In the genomic region with DNA sequence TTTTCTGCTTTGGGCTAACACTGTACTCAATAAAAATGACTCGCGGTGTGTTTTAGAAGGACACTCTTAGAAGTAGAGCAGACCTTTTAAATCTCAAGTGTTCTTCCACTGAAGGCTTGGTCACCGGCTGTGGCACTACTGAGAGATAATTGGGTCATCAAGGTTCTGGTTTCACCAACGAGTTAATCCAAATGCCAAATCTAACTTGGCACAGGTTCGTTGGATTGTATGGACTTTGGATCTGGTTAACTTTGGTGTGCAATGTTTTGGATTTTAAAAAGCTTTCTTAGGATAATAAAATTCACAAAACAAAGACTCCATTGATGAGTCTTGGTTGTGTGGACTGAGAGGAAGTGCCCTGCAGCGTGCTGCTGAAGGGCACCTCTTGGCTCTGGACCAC, we compare ENCODE assay signal across 27 mouse cellular contexts. TPM values are rescaled to one million over a fixed set of nuclear protein-coding genes. Genes with fewer than 3 reads are reported as not detected.
"Had no signal": no experiment of that assay in that cellular context is flagged by ENCODE, and none has a peak within 500 bp of the region (broad histone marks: within the 10 kb centered on the region; RNA-seq: fewer than 3 reads in every experiment).

No protein-coding gene starts in this region.

- H3K27me3 ChIP-seq: midbrain, embryonic 12.5 days; neural tube, embryonic 13.5 days; neural tube, embryonic 15.5 days; stomach, embryonic 15.5 days had no signal

- H3K4me1 ChIP-seq: midbrain, embryonic 10.5 days; midbrain, embryonic 12.5 days; neural tube, embryonic 13.5 days; neural tube, embryonic 15.5 days had no signal

- H3K4me3 ChIP-seq: midbrain, embryonic 10.5 days; midbrain, embryonic 12.5 days; myocyte; neural tube, embryonic 13.5 days; neural tube, embryonic 15.5 days; stomach, embryonic 15.5 days had no signal

- H3K36me3 ChIP-seq: midbrain, embryonic 10.5 days; midbrain, embryonic 12.5 days; neural tube, embryonic 13.5 days; neural tube, embryonic 15.5 days; stomach, embryonic 15.5 days had no signal

- H3K9ac ChIP-seq: lung, embryonic 14.5 days; midbrain, embryonic 12.5 days; neural tube, embryonic 13.5 days; neural tube, embryonic 15.5 days; stomach, embryonic 15.5 days had no signal

- H3K27ac ChIP-seq: midbrain, embryonic 10.5 days; midbrain, embryonic 12.5 days; neural tube, embryonic 13.5 days; neural tube, embryonic 15.5 days; stomach, embryonic 15.5 days; stomach, postnatal 0 days had no signal

- DNase-seq: lung, adult 18-20 months; lung, embryonic 14.5 days; lung, postnatal 10 days; lung, postnatal 4 days; midbrain, embryonic 14.5 days; retina, postnatal 1 day; right cerebral cortex, adult 18-20 months; right cerebral cortex, postnatal 25 days; right cerebral cortex, postnatal 4 days; thymus, adult 2 months; thymus, postnatal 25 days; thymus, postnatal 4 days had no signal

RNA-seq across cellular contexts. Expression of a gene that starts 3.8 kb away (rescaled TPM):
- total RNA-seq: megakaryocyte, adult 5-6 weeks; megakaryocyte-erythroid progenitor cell, adult 5-6 weeks had no signal
- polyA plus RNA-seq: lung, embryonic 14.5 days; lung, embryonic 16.5 days; midbrain, embryonic 10.5 days; midbrain, embryonic 12.5 days; midbrain, embryonic 14.5 days; midbrain, embryonic 16.5 days; myocyte; neural tube, embryonic 11.5 days; neural tube, embryonic 15.5 days; spleen, adult 2 months had no signal

RNA-seq across cellular contexts. Expression of a gene that starts 43.5 kb away (rescaled TPM):
- total RNA-seq: megakaryocyte, adult 5-6 weeks had no signal

RNA-seq across cellular contexts. Expression of a gene that starts 48.4 kb away (rescaled TPM):
- total RNA-seq: megakaryocyte, adult 5-6 weeks; megakaryocyte-erythroid progenitor cell, adult 5-6 weeks had no signal
- polyA plus RNA-seq: lung, embryonic 14.5 days; midbrain, embryonic 10.5 days; midbrain, embryonic 12.5 days; midbrain, embryonic 14.5 days; midbrain, embryonic 16.5 days; neural tube, embryonic 11.5 days; neural tube, embryonic 13.5 days; neural tube, embryonic 15.5 days; spleen, adult 2 months; stomach, embryonic 15.5 days; stomach, postnatal 0 days; testis, adult 2 months; thymus, adult 2 months; urinary bladder, adult 2 months had no signal
